Mouse (Mus musculus) cerebellum, postnatal 36 days (tissue): ENCODE results near the gene Faim2.
A peak's percentile ranks its signal among the peaks of the same experiment; 100 is the strongest.

Experiments used
- DNase-seq, 2 experiments: peaks; one replicate each; pipeline ENCODE4 v3.0.0; 2021 to 2022; ENCODE audit warnings: mixed read lengths in 2 of 2

Faim2 gene

GRCm38 (mm10) chr15:99505324-99506095, 22.5 kb downstream of the Faim2 start:
- DNase-seq: peak in 1 of 2 experiments; percentile 5

- peak in 1 of 2 experiments; percentile 3 for DNase-seq
Measured at GRCm38 (mm10) chr15:99503256-99503655, 24.7 kb downstream of the Faim2 start.

GRCm38 (mm10) chr15:99502311-99502831, 25.6 kb downstream of the Faim2 start:
- peak in 1 of 2 experiments; percentile 12 for DNase-seq

GRCm38 (mm10) chr15:99501292-99502260, 26.4 kb downstream of the Faim2 start:
- no peak for DNase-seq

GRCm38 (mm10) chr15:99500320-99500719, 27.6 kb downstream of the Faim2 start:
- no peak for DNase-seq

- DNase-seq: peak in 1 of 2 experiments; percentile 50
Measured at GRCm38 (mm10) chr15:99499726-99500125, 28.2 kb downstream of the Faim2 start.

GRCm38 (mm10) chr15:99498781-99499180, 29.2 kb downstream of the Faim2 start:
- DNase-seq: no peak

GRCm38 (mm10) chr15:99498356-99498755, 29.6 kb downstream of the Faim2 start:
- no peak for DNase-seq

- peak; percentile 73 to 86 for DNase-seq
Measured at GRCm38 (mm10) chr15:99497527-99498242, 30.3 kb downstream of the Faim2 start.

- DNase-seq: peak; percentile 67 to 81
Measured at GRCm38 (mm10) chr15:99497061-99497460, 30.9 kb downstream of the Faim2 start.

GRCm38 (mm10) chr15:99484745-99485144, 43.2 kb downstream of the Faim2 start:
- no peak for DNase-seq

- DNase-seq: no peak
Measured at GRCm38 (mm10) chr15:99475814-99476213, 52.2 kb downstream of the Faim2 start.

GRCm38 (mm10) chr15:99474576-99474926, 53.4 kb downstream of the Faim2 start, which contains the start of gene Bcdin3d:
Bcdin3d (minus strand) TSS chr15:99474730.
- peak; percentile 78 to 88 for DNase-seq

- DNase-seq: peak; percentile 40 to 46
Measured at GRCm38 (mm10) chr15:99473801-99474575, 54.0 kb downstream of the Faim2 start.

- no peak for DNase-seq
Measured at GRCm38 (mm10) chr15:99472972-99473371, 55.0 kb downstream of the Faim2 start.

- no peak for DNase-seq
Measured at GRCm38 (mm10) chr15:99471677-99472063, 56.3 kb downstream of the Faim2 start.

- peak; percentile 77 to 80 for DNase-seq
Measured at GRCm38 (mm10) chr15:99470971-99471676, 56.8 kb downstream of the Faim2 start.

GRCm38 (mm10) chr15:99470224-99470761, 57.7 kb downstream of the Faim2 start:
- peak; percentile 77 for DNase-seq

GRCm38 (mm10) chr15:99469736-99470135, 58.2 kb downstream of the Faim2 start:
- no peak for DNase-seq

- DNase-seq: peak; percentile 77 to 89
Measured at GRCm38 (mm10) chr15:99469067-99469466, 58.9 kb downstream of the Faim2 start.

GRCm38 (mm10) chr15:99463194-99463593, 64.8 kb downstream of the Faim2 start:
- no peak for DNase-seq
